Mouse (Mus musculus): ENCODE measurements around the gene 1700015G11Rik. TPM values are rescaled to one million over a fixed set of nuclear protein-coding genes. Genes with fewer than 3 reads are reported as not detected.
A peak's percentile ranks its signal among the peaks of the same experiment; 100 is the strongest.

The 1700015G11Rik gene
- not detected in 2 replicates for polyA plus RNA-seq (2012; rRNA removed)
- not detected in 2 replicates for polyA plus RNA-seq (2014; fragmentation: Nextera tagmentation; extraction: Ambion mirVana)

DNA sequence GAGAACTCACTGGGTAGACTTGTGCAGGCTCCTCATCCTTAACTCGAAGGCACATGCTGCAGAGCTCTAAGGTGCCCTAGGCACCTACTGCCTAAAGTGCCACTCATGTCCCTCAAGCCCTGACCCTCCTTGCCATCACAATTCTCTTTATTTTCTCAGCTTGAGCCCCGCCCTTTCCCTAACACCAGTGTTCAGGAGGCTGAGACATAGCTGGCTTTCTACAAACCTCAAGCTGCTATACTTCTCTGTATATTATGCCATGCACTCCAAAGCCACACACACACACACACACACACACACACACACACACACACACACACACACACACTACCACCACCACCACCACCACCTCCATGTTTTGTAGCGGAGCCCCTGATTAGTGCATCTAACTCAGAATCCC is at the start of gene 1700015G11Rik:
1700015G11Rik (minus strand) TSS at position 101 of the 400 bp plus-strand sequence.
- H3K27ac ChIP-seq = no peak within 1 kb of the TSS
- H3K36me3 ChIP-seq (replicated peaks; ENCODE audit: control insufficient read depth, insufficient read depth, low read depth) = no peaks in the 10 kb centered on the region
- 0 out of 4 replicates have a peak, but pooled peaks cover 0 to 2% of the 10 kb centered on the region in 2 experiments for H3K4me1 ChIP-seq (replicated peaks; ENCODE audit: control insufficient read depth in 2 of 2, insufficient read depth in 2 of 2, low read length in 1 of 2)
- TF ChIP-seq EP300 (IDR thresholded peaks at IDR 0.05; ENCODE audit: low read depth) = no peak
- TF ChIP-seq CTCF (IDR thresholded peaks at IDR 0.05; ENCODE audit: low read depth) = no peak
- WGBS (ENCODE audit: insufficient replicate concordance) = 46% methylated on average over 3 of the region's 3 CpGs
- ATAC-seq (ENCODE audit: insufficient read depth) = no peak
- no peak within 1 kb of the TSS for H3K4me2 ChIP-seq (ENCODE audit: low read depth)
- no peak within 1 kb of the TSS for H3K9ac ChIP-seq (replicated peaks)
- H3K27me3 ChIP-seq (ENCODE audit: control insufficient read depth, insufficient read depth, low read length) = no peaks in the 10 kb centered on the region
- no peak within 1 kb of the TSS for H3K4me3 ChIP-seq (ENCODE audit: insufficient read depth in 1 of 2, low read depth in 2 of 2, low read length in 2 of 2)
- DNase-seq (ENCODE audit: low read depth in 3 of 3, low spot score in 3 of 3) = no peak
- H3K9me3 ChIP-seq (ENCODE audit: control insufficient read depth, low read length) = no peaks in the 10 kb centered on the region

DNA sequence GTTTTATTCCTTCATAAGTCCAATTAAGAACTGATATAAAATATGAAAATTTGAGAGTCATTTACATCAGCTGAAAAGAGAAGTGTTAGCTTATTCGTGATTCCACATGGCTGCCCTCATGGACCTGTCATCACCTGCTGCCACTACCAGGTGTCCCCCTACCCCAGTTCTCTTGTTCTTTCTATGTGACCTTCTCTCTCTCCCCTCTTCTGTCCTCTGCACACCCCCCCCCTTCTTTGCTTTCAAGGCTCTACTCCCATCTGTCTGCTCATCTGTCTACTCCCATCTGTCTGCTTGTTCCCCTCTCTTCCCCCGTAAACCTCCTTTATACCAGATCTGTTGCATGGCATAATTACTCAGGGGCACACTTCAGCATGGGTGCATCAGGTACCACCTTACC is 41.4 kb upstream of the 1700015G11Rik start:
- no peak for DNase-seq (ENCODE audit: low read depth in 3 of 3, low spot score in 3 of 3)
- Histone ChIP-seq H3K4me2 (ENCODE audit: low read depth) (no peak overlapping the region), H3K36me3 (replicated peaks; ENCODE audit: control insufficient read depth, insufficient read depth, low read depth) (no peaks in the 10 kb centered on the region), H3K4me1 (replicated peaks; ENCODE audit: control insufficient read depth in 2 of 2, insufficient read depth in 2 of 2, low read length in 1 of 2) (no peaks in the 10 kb centered on the region), H3K9ac (replicated peaks) (no peak overlapping the region), H3K27me3 (ENCODE audit: control insufficient read depth, insufficient read depth, low read length) (no peaks in the 10 kb centered on the region), H3K9me3 (ENCODE audit: control insufficient read depth, low read length) (no peaks in the 10 kb centered on the region), H3K27ac (no peak overlapping the region), H3K4me3 (ENCODE audit: insufficient read depth in 1 of 2, low read depth in 2 of 2, low read length in 2 of 2) (no peak overlapping the region)
- ATAC-seq (ENCODE audit: insufficient read depth) = no peak
- 46% methylated on average over 2 of the region's 2 CpGs for WGBS (ENCODE audit: insufficient replicate concordance)
- no peak for TF ChIP-seq EP300 (IDR thresholded peaks at IDR 0.05; ENCODE audit: low read depth)
- no peak for TF ChIP-seq CTCF (IDR thresholded peaks at IDR 0.05; ENCODE audit: low read depth)

DNA sequence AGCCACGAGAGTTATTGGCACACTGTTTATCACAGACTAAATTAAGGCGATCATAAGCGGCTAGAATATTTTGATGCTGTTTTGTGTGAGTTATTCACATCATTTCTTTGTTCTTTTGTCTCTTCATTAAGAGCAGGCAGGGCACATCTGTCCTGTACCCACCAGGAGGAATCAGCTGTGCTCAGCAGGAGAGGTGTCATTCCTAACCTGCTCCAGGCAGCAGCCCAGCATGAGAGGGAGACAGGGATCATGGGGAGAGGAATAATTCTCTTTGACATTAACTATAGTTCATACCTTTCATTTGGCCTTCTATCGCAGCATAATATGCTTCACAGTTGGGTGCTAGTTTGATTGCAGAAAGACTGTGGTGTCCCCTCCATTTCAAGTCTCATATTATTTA is 40.7 kb upstream of the 1700015G11Rik start:
- no peak overlapping the region for H3K27ac ChIP-seq
- no peaks in the 10 kb centered on the region for H3K36me3 ChIP-seq (replicated peaks; ENCODE audit: control insufficient read depth, insufficient read depth, low read depth)
- no peak overlapping the region for H3K9ac ChIP-seq (replicated peaks)
- no peaks in the 10 kb centered on the region for H3K27me3 ChIP-seq (ENCODE audit: control insufficient read depth, insufficient read depth, low read length)
- H3K9me3 ChIP-seq (ENCODE audit: control insufficient read depth, low read length) = no peaks in the 10 kb centered on the region
- no peak overlapping the region for H3K4me3 ChIP-seq (ENCODE audit: insufficient read depth in 1 of 2, low read depth in 2 of 2, low read length in 2 of 2)
- TF ChIP-seq EP300 (IDR thresholded peaks at IDR 0.05; ENCODE audit: low read depth) = no peak
- no peak for TF ChIP-seq CTCF (IDR thresholded peaks at IDR 0.05; ENCODE audit: low read depth)
- ATAC-seq (ENCODE audit: insufficient read depth) (no peak), DNase-seq (ENCODE audit: low read depth in 3 of 3, low spot score in 3 of 3) (no peak)
- H3K4me2 ChIP-seq (ENCODE audit: low read depth) = no peak overlapping the region
- WGBS (ENCODE audit: insufficient replicate concordance) = 45% methylated on average over 4 of the region's 4 CpGs
- no peaks in the 10 kb centered on the region for H3K4me1 ChIP-seq (replicated peaks; ENCODE audit: control insufficient read depth in 2 of 2, insufficient read depth in 2 of 2, low read length in 1 of 2)

- DNase-seq (ENCODE audit: low read depth in 3 of 3, low spot score in 3 of 3) (no peak), ATAC-seq (ENCODE audit: insufficient read depth) (no peak)
- no peak overlapping the region for H3K4me2 ChIP-seq (ENCODE audit: low read depth)
- TF ChIP-seq EP300 (IDR thresholded peaks at IDR 0.05; ENCODE audit: low read depth) = no peak
- TF ChIP-seq CTCF (IDR thresholded peaks at IDR 0.05; ENCODE audit: low read depth) = no peak
- no peaks in the 10 kb centered on the region for H3K4me1 ChIP-seq (replicated peaks; ENCODE audit: control insufficient read depth in 2 of 2, insufficient read depth in 2 of 2, low read length in 1 of 2)
- 51% methylated on average over 2 of the region's 2 CpGs for WGBS (ENCODE audit: insufficient replicate concordance)
- no peak overlapping the region for H3K4me3 ChIP-seq (ENCODE audit: insufficient read depth in 1 of 2, low read depth in 2 of 2, low read length in 2 of 2)
- no peak overlapping the region for H3K27ac ChIP-seq
- H3K9me3 ChIP-seq (ENCODE audit: control insufficient read depth, low read length) = no peaks in the 10 kb centered on the region
- no peak overlapping the region for H3K9ac ChIP-seq (replicated peaks)
- H3K27me3 ChIP-seq (ENCODE audit: control insufficient read depth, insufficient read depth, low read length) = no peaks in the 10 kb centered on the region
- H3K36me3 ChIP-seq (replicated peaks; ENCODE audit: control insufficient read depth, insufficient read depth, low read depth) = no peaks in the 10 kb centered on the region
These were observed 40.3 kb upstream of the 1700015G11Rik start for GRCm38 (mm10) chr7:52055831-52056230.

DNA sequence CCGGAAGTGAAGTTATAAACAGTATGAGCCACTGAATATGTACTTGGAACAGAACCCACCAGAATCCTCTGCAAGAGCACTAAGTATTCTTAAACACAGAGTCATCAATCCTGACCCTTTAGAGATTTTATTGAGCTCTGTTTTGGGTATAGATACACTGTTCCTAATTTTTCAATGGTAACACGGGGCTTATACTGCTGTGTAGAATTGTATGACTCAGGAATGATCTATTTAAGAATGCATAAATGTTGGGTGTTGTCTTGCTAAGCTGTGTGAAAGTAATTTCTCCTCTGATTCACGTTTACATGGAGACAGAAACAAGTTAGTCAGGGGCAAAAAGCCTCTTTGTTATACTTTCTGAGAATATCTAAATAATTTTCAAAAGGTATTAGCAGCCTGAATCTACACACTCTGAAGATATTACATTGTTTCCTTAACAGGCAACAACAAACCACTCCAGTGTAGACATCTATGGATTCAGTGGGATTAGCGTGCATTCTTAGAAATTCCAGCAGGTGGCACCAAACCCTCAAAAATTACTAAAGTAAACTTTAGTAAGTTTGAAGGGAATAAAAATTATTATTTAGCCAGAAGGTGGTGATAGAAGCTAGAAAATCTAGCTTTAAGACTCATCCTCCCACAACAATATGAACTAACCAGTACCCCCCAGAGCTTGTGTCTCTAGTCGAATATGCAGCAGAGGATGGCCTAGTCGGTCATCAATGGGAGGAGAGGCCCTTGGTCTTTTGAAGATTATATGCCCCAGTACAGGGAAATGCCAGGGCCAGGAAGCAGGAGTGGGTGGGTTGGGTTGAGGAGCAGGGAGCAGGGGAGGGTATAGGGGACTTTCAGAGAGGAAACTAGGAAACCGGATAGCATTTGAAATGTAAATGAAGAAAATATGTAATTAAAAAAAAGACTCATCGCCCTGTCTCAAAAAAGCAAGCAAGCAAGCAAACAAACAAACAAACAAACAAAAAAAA is 22.4 kb upstream of the 1700015G11Rik start:
- TF ChIP-seq EP300 (IDR thresholded peaks at IDR 0.05; ENCODE audit: low read depth) (no peak), CTCF (IDR thresholded peaks at IDR 0.05; ENCODE audit: low read depth) (peak; percentile 50; the same call in 1 of the 2 replicates)
- 37% methylated on average over 8 of the region's 8 CpGs for WGBS (ENCODE audit: insufficient replicate concordance)
- H3K9me3 ChIP-seq (ENCODE audit: control insufficient read depth, low read length) = no peaks in the 10 kb centered on the region
- H3K36me3 ChIP-seq (replicated peaks; ENCODE audit: control insufficient read depth, insufficient read depth, low read depth) = no peaks in the 10 kb centered on the region
- H3K4me2 ChIP-seq (ENCODE audit: low read depth) = no peak overlapping the region
- no peak overlapping the region for H3K27ac ChIP-seq
- no peak overlapping the region for H3K9ac ChIP-seq (replicated peaks)
- DNase-seq (ENCODE audit: low read depth in 3 of 3, low spot score in 3 of 3) = peak in 1 of 3 experiments; percentile 3
- no peak overlapping the region for H3K4me3 ChIP-seq (ENCODE audit: insufficient read depth in 1 of 2, low read depth in 2 of 2, low read length in 2 of 2)
- ATAC-seq (ENCODE audit: insufficient read depth) = no peak
- no peaks in the 10 kb centered on the region for H3K4me1 ChIP-seq (replicated peaks; ENCODE audit: control insufficient read depth in 2 of 2, insufficient read depth in 2 of 2, low read length in 1 of 2)
- no peaks in the 10 kb centered on the region for H3K27me3 ChIP-seq (ENCODE audit: control insufficient read depth, insufficient read depth, low read length)
